Mouse (Mus musculus) lung, embryonic 16.5 days (tissue): ENCODE measurements at regions not wholly inside any gene's neighbourhood (a gene's known extent, or its start where the extent isn't known, plus 50 kb on each side); places are given as distances from the start of the nearest gene placed in this dataset.

Source experiments
- ATAC-seq: fragments of 200-750 bp; cut with Nextera tagmentation; 2 replicates; pipeline ENCODE4 v1.8.0; 2017; ENCODE audit warnings: low read depth, mild to moderate bottlenecking, moderate library complexity
- H3K27ac ChIP-seq: fragments of 300-500 bp; sonication (generic); 2 replicates; pipeline ENCODE4 v1.5.1; 2014; ENCODE audit warnings: mild to moderate bottlenecking, control low read depth, low read length
- H3K27me3 ChIP-seq: fragments of 300-500 bp; sonication (generic); 2 replicates; pipeline ENCODE4 v1.6.1; 2014; ENCODE audit warnings: low read depth, low read length, mixed read lengths; ENCODE audit not compliant: control insufficient read depth, insufficient read depth
- H3K36me3 ChIP-seq: fragments of 300-500 bp; sonication (generic); 2 replicates; pipeline ENCODE4 v1.6.1; 2014; ENCODE audit warnings: low read length; ENCODE audit not compliant: control insufficient read depth, insufficient read depth
- H3K4me1 ChIP-seq: fragments of 300-500 bp; sonication (generic); replicated peaks from 2 replicates; pipeline ENCODE4 v1.6.1; 2014; ENCODE audit warnings: low read length, mixed read lengths; ENCODE audit not compliant: control insufficient read depth, insufficient read depth
- H3K4me2 ChIP-seq: fragments of 300-500 bp; sonication (generic); 2 replicates; pipeline ENCODE4 v1.6.1; 2014; ENCODE audit warnings: low read depth, low read length, control low read depth
- H3K4me3 ChIP-seq: fragments of 300-500 bp; sonication (generic); 2 replicates; pipeline ENCODE4 v1.5.1; 2014; ENCODE audit warnings: mild to moderate bottlenecking, low read length, control low read depth
- H3K9ac ChIP-seq: fragments of 300-500 bp; sonication (generic); 2 replicates; pipeline ENCODE4 v1.6.1; 2014; ENCODE audit warnings: low read length, control low read depth
- H3K9me3 ChIP-seq: fragments of 300-500 bp; sonication (generic); 2 replicates; pipeline ENCODE4 v1.6.1; 2016; ENCODE audit warnings: low read length; ENCODE audit not compliant: control insufficient read depth
- WGBS: fragments of 180-500 bp; shearing (Covaris S2); extraction: QIAGEN DNeasy Blood & Tissue Kit; methylation state at CpG from one replicate; pipeline ENCODE4 v1.1.7; 2014; 5-methylcytosine and 5-hydroxymethylcytosine counted together

GRCm38 (mm10) chr14:71530421-71530820 is 930.8 kb upstream of the Fam160b2 start:
- H3K4me3 ChIP-seq: no peak overlapping the region
- 48% methylated on average over 6 of the region's 6 CpGs for WGBS

GRCm38 (mm10) chr14:71518541-71518940 is 918.9 kb upstream of the Fam160b2 start:
- H3K9me3 ChIP-seq: no peaks in the 10 kb centered on the region
- 45% methylated on average over 2 of the region's 2 CpGs for WGBS
- no peaks in the 10 kb centered on the region for H3K4me1 ChIP-seq
- no peak overlapping the region for H3K27ac ChIP-seq
- H3K9ac ChIP-seq: no peak overlapping the region
- H3K4me3 ChIP-seq: no peak overlapping the region
- ATAC-seq: no peak
- no peak overlapping the region for H3K4me2 ChIP-seq
- no peaks in the 10 kb centered on the region for H3K27me3 ChIP-seq
- H3K36me3 ChIP-seq: no peaks in the 10 kb centered on the region

More at GRCm38 (mm10) chr14:71530421-71530820, 930.8 kb upstream of the Fam160b2 start:
- no peaks in the 10 kb centered on the region for H3K36me3 ChIP-seq
- H3K27ac ChIP-seq: no peak overlapping the region
- ATAC-seq: no peak
- no peaks in the 10 kb centered on the region for H3K27me3 ChIP-seq
- H3K4me1 ChIP-seq: no peaks in the 10 kb centered on the region
- H3K4me2 ChIP-seq: no peak overlapping the region
- H3K9me3 ChIP-seq: no peaks in the 10 kb centered on the region
- H3K9ac ChIP-seq: no peak overlapping the region

GRCm38 (mm10) chr14:71500851-71501250 is 901.2 kb upstream of the Fam160b2 start:
- no peaks in the 10 kb centered on the region for H3K36me3 ChIP-seq
- no peak overlapping the region for H3K27ac ChIP-seq
- ATAC-seq: no peak
- 83% methylated on average over 1 of the region's 1 CpGs for WGBS
- no peak overlapping the region for H3K4me2 ChIP-seq
- no peak overlapping the region for H3K9ac ChIP-seq
- no peaks in the 10 kb centered on the region for H3K4me1 ChIP-seq
- H3K27me3 ChIP-seq: no peaks in the 10 kb centered on the region
- H3K9me3 ChIP-seq: no peaks in the 10 kb centered on the region
- no peak overlapping the region for H3K4me3 ChIP-seq

GRCm38 (mm10) chr14:71491201-71491600 is 891.6 kb upstream of the Fam160b2 start:
- Histone ChIP-seq H3K4me3 (no peak overlapping the region), H3K4me2 (no peak overlapping the region), H3K4me1 (no peaks in the 10 kb centered on the region), H3K27me3 (no peaks in the 10 kb centered on the region), H3K9ac (no peak overlapping the region), H3K9me3 (no peaks in the 10 kb centered on the region), H3K36me3 (no peaks in the 10 kb centered on the region), H3K27ac (no peak overlapping the region)
- 65% methylated on average over 7 of the region's 7 CpGs for WGBS
- no peak for ATAC-seq

- Histone ChIP-seq H3K4me2 (no peak overlapping the region), H3K9ac (no peak overlapping the region), H3K27ac (no peak overlapping the region), H3K36me3 (no peaks in the 10 kb centered on the region), H3K4me1 (no peaks in the 10 kb centered on the region), H3K4me3 (no peak overlapping the region), H3K9me3 (no peaks in the 10 kb centered on the region), H3K27me3 (no peaks in the 10 kb centered on the region)
- ATAC-seq: no peak
- 72% methylated on average over 12 of the region's 12 CpGs for WGBS
Observed at GRCm38 (mm10) chr14:71486176-71486970, 886.7 kb upstream of the Fam160b2 start.

- no peaks in the 10 kb centered on the region for H3K9me3 ChIP-seq
- no peaks in the 10 kb centered on the region for H3K4me1 ChIP-seq
- H3K4me2 ChIP-seq: no peak overlapping the region
- no peak overlapping the region for H3K9ac ChIP-seq
- H3K4me3 ChIP-seq: no peak overlapping the region
- H3K27me3 ChIP-seq: no peaks in the 10 kb centered on the region
- 51% methylated on average over 2 of the region's 2 CpGs for WGBS
- H3K36me3 ChIP-seq: no peaks in the 10 kb centered on the region
- no peak overlapping the region for H3K27ac ChIP-seq
- ATAC-seq: no peak
Observed at GRCm38 (mm10) chr14:71475656-71476055, 876.0 kb upstream of the Fam160b2 start.

GRCm38 (mm10) chr14:71473907-71474306 is 874.3 kb upstream of the Fam160b2 start:
- Histone ChIP-seq H3K4me2 (no peak overlapping the region), H3K4me3 (no peak overlapping the region), H3K4me1 (no peaks in the 10 kb centered on the region), H3K9ac (no peak overlapping the region), H3K9me3 (no peaks in the 10 kb centered on the region), H3K27me3 (no peaks in the 10 kb centered on the region), H3K36me3 (no peaks in the 10 kb centered on the region), H3K27ac (no peak overlapping the region)
- 78% methylated on average over 6 of the region's 6 CpGs for WGBS
- no peak for ATAC-seq

- Histone ChIP-seq H3K9me3 (no peaks in the 10 kb centered on the region), H3K36me3 (no peaks in the 10 kb centered on the region), H3K9ac (no peak overlapping the region), H3K27ac (no peak overlapping the region), H3K4me3 (no peak overlapping the region), H3K4me2 (no peak overlapping the region), H3K27me3 (no peaks in the 10 kb centered on the region), H3K4me1 (no peaks in the 10 kb centered on the region)
- 53% methylated on average over 2 of the region's 2 CpGs for WGBS
- no peak for ATAC-seq
Observed at GRCm38 (mm10) chr14:71432364-71432763, 832.7 kb upstream of the Fam160b2 start.
